In genomic region chr10:83285724-83286256, GRCm38 (mm10) we compare ENCODE assay signal across 24 mouse cellular contexts. TPM values are rescaled to one million over a fixed set of nuclear protein-coding genes. Genes with fewer than 3 reads are reported as not detected.
DNase-seq lines count a peak whose midpoint lies in the region; ATAC-seq lines count a peak whose summit lies in the region.
"Had no signal": no experiment of that assay in that cellular context is flagged by ENCODE, and none has a peak within 500 bp of the region (broad histone marks: within the 10 kb centered on the region; RNA-seq: fewer than 3 reads in every experiment).

No protein-coding gene starts in this region.

- peaks cover 11% of the 10 kb centered on the region for H3K4me1 ChIP-seq in midbrain, embryonic 13.5 days (replicated peaks)
- peaks cover 3% of the 10 kb centered on the region; the same call in 1 of the 2 replicates for H3K4me1 ChIP-seq in midbrain, embryonic 11.5 days (ENCODE audit: control insufficient read depth, insufficient read depth, low read length)
- H3K4me1 ChIP-seq in limb, embryonic 13.5 days: peaks cover 19% of the 10 kb centered on the region
- H3K4me1 ChIP-seq in neural tube, embryonic 14.5 days (ENCODE audit: control insufficient read depth, insufficient read depth, low read length): 0 out of 2 replicates have a peak, but pooled peaks cover 3% of the 10 kb centered on the region
- H3K4me1 ChIP-seq: heart, embryonic 12.5 days; lung, embryonic 15.5 days; stomach, embryonic 15.5 days had no signal

- WGBS in midbrain, embryonic 13.5 days: 38% methylated on average over 7 of the region's 7 CpGs
- WGBS in midbrain, embryonic 11.5 days: 58% methylated on average over 7 of the region's 7 CpGs
- WGBS in limb, embryonic 13.5 days: 38% methylated on average over 7 of the region's 7 CpGs
- 50% methylated on average over 7 of the region's 7 CpGs for WGBS in neural tube, embryonic 14.5 days

- no peaks in the 10 kb centered on the region for H3K9me3 ChIP-seq in midbrain, embryonic 13.5 days
- no peaks in the 10 kb centered on the region for H3K9me3 ChIP-seq in midbrain, embryonic 11.5 days (ENCODE audit: control insufficient read depth, low read length)
- H3K9me3 ChIP-seq in limb, embryonic 13.5 days: no peaks in the 10 kb centered on the region
- no peaks in the 10 kb centered on the region for H3K9me3 ChIP-seq in neural tube, embryonic 14.5 days (ENCODE audit: control insufficient read depth, low read length)
- H3K9me3 ChIP-seq: forebrain, embryonic 10.5 days; heart, embryonic 12.5 days; lung, embryonic 15.5 days; stomach, embryonic 15.5 days had no signal

- no peaks in the 10 kb centered on the region for H3K36me3 ChIP-seq in midbrain, embryonic 13.5 days
- H3K36me3 ChIP-seq in midbrain, embryonic 11.5 days (ENCODE audit: control insufficient read depth, insufficient read depth, low read length): no peaks in the 10 kb centered on the region
- H3K36me3 ChIP-seq in limb, embryonic 13.5 days: no peaks in the 10 kb centered on the region
- H3K36me3 ChIP-seq in neural tube, embryonic 14.5 days (ENCODE audit: control insufficient read depth, insufficient read depth, low read length): no peaks in the 10 kb centered on the region
- H3K36me3 ChIP-seq: forebrain, embryonic 10.5 days; heart, embryonic 12.5 days; lung, embryonic 15.5 days; stomach, embryonic 15.5 days had no signal

- H3K27ac ChIP-seq in midbrain, embryonic 13.5 days: peak overlapping the region; percentile 70
- H3K27ac ChIP-seq in midbrain, embryonic 11.5 days (ENCODE audit: low read depth, low read length): no peak overlapping the region
- no peak overlapping the region; the same call in 1 of the 2 replicates for H3K27ac ChIP-seq in limb, embryonic 13.5 days
- H3K27ac ChIP-seq in neural tube, embryonic 14.5 days (ENCODE audit: low read depth, low read length): no peak overlapping the region
- H3K27ac ChIP-seq: forebrain, embryonic 10.5 days; kidney, postnatal 0 days; liver, embryonic 14.5 days; lung, embryonic 15.5 days; macrophage; stomach, embryonic 15.5 days had no signal

- peak overlapping the region; percentile 34 for H3K4me2 ChIP-seq in midbrain, embryonic 13.5 days (replicated peaks)
- H3K4me2 ChIP-seq in midbrain, embryonic 11.5 days: no peak overlapping the region; the same call in 1 of the 2 replicates
- peak overlapping the region; percentile 45 for H3K4me2 ChIP-seq in limb, embryonic 13.5 days (replicated peaks)
- peak overlapping the region; percentile 12; the same call in 1 of the 2 replicates for H3K4me2 ChIP-seq in neural tube, embryonic 14.5 days (ENCODE audit: low read depth, low read length)
- H3K4me2 ChIP-seq: heart, embryonic 12.5 days; lung, embryonic 15.5 days; stomach, embryonic 15.5 days had no signal

- 0 out of 2 replicates have a peak overlapping the region, but pooled peaks have one; percentile 3 for H3K9ac ChIP-seq in midbrain, embryonic 13.5 days (replicated peaks)
- no peak overlapping the region for H3K9ac ChIP-seq in midbrain, embryonic 11.5 days (ENCODE audit: low read length)
- no peak overlapping the region for H3K9ac ChIP-seq in limb, embryonic 13.5 days
- no peak overlapping the region for H3K9ac ChIP-seq in neural tube, embryonic 14.5 days (replicated peaks; ENCODE audit: low read depth, low read length)
- H3K9ac ChIP-seq: heart, embryonic 12.5 days; liver, embryonic 14.5 days; lung, embryonic 15.5 days; stomach, embryonic 15.5 days had no signal

- DNase-seq in frontal cortex, postnatal 36 days (ENCODE audit: low spot score in 2 of 2): peak; percentile 8 to 9
- DNase-seq in frontal cortex, postnatal 25 days (ENCODE audit: low spot score in 2 of 2): no peak
- DNase-seq in midbrain, embryonic 11.5 days (ENCODE audit: low spot score, missing footprints): no peak
- no peak for DNase-seq in cerebellum, postnatal 10 days
- DNase-seq in embryo, embryonic 10.5 days (ENCODE audit: low spot score): no peak
- DNase-seq: adrenal gland, postnatal 25 days; B cell, adult 2 months; cerebellum, adult 18-20 months; cerebellum, postnatal 36 days; heart, postnatal 14 days; kidney, adult 18-20 months; left cerebral cortex, postnatal 4 days; right cerebral cortex, postnatal 14 days; thymus, postnatal 25 days had no signal

- ATAC-seq in midbrain, embryonic 13.5 days: 0 out of 2 replicates have a peak, but pooled peaks have one; percentile 48
- ATAC-seq in midbrain, embryonic 11.5 days (ENCODE audit: low FRiP score): no peak
- peak; percentile 24; the same call in 1 of the 2 replicates for ATAC-seq in limb, embryonic 13.5 days (ENCODE audit: low FRiP score, low read depth)
- no peak for ATAC-seq in neural tube, embryonic 14.5 days (ENCODE audit: low read depth)

- no peak overlapping the region for H3K4me3 ChIP-seq in midbrain, embryonic 13.5 days (replicated peaks)
- no peak overlapping the region for H3K4me3 ChIP-seq in midbrain, embryonic 11.5 days (ENCODE audit: low read depth, low read length)
- H3K4me3 ChIP-seq in limb, embryonic 13.5 days: no peak overlapping the region
- no peak overlapping the region for H3K4me3 ChIP-seq in neural tube, embryonic 14.5 days (ENCODE audit: low read depth, low read length)
- H3K4me3 ChIP-seq: forebrain, embryonic 10.5 days; heart, embryonic 12.5 days; lung, embryonic 15.5 days; stomach, embryonic 15.5 days had no signal

- no peaks in the 10 kb centered on the region for H3K27me3 ChIP-seq in midbrain, embryonic 13.5 days
- H3K27me3 ChIP-seq in midbrain, embryonic 11.5 days (ENCODE audit: control insufficient read depth, insufficient read depth, low read length): no peaks in the 10 kb centered on the region
- peaks cover 6% of the 10 kb centered on the region; the same call in 1 of the 2 replicates for H3K27me3 ChIP-seq in limb, embryonic 13.5 days
- no peaks in the 10 kb centered on the region for H3K27me3 ChIP-seq in neural tube, embryonic 14.5 days (ENCODE audit: control insufficient read depth, insufficient read depth, low read length)
- H3K27me3 ChIP-seq: heart, embryonic 12.5 days; lung, embryonic 15.5 days; stomach, embryonic 15.5 days had no signal

RNA-seq across cellular contexts. Expression of gene Slc41a2, which starts 51.9 kb away (rescaled TPM):
- 3.4 TPM in 2 replicates for polyA plus RNA-seq in midbrain, embryonic 13.5 days (2015; fragmentation: Nextera tagmentation; extraction: Ambion mirVana)
- 1.5 and 1.7 TPM in 2 replicates for polyA plus RNA-seq in midbrain, embryonic 11.5 days (2014; fragmentation: Nextera tagmentation; extraction: Ambion mirVana)
- polyA plus RNA-seq in limb, embryonic 13.5 days (2015; fragmentation: Nextera tagmentation; extraction: Ambion mirVana): 1.2 and 1.5 TPM in 2 replicates
- 13.2 and 14.1 TPM in 2 replicates for polyA plus RNA-seq in neural tube, embryonic 14.5 days (2014; fragmentation: Nextera tagmentation; extraction: Ambion mirVana)

Comparison
In these comparisons a context has a peak if more than half of its experiments do, and no peak if none do; other contexts are left out.
1. DNase-seq: peak in frontal cortex, postnatal 36 days (2 of 2); none in frontal cortex, postnatal 25 days (0 of 2), midbrain, embryonic 11.5 days (single experiment), cerebellum, postnatal 10 days (0 of 2) and embryo, embryonic 10.5 days (single experiment).
2. ATAC-seq: peak in midbrain, embryonic 13.5 days (single experiment) and limb, embryonic 13.5 days (single experiment); none in midbrain, embryonic 11.5 days (single experiment) and neural tube, embryonic 14.5 days (single experiment).